In genomic region chr9:47529182-47529581, GRCm38 (mm10) we compare ENCODE assay signal across 8 mouse cellular contexts. TPM values are rescaled to one million over a fixed set of nuclear protein-coding genes. Genes with fewer than 3 reads are reported as not detected.
DNase-seq lines count a peak whose midpoint lies in the region; ATAC-seq and TF ChIP-seq lines count a peak whose summit lies in the region.

No protein-coding gene starts in this region.

- peaks cover 32% of the 10 kb centered on the region for H3K79me3 ChIP-seq in C2C12 (ENCODE audit: low read depth)

- peak overlapping the region; percentile 65 for H3K4me2 ChIP-seq in forebrain, embryonic 14.5 days (ENCODE audit: low read length)
- H3K4me2 ChIP-seq in liver, embryonic 13.5 days: peak overlapping the region; percentile 71

- H3K36me3 ChIP-seq in C2C12 (ENCODE audit: control insufficient read depth, insufficient read depth): no peaks in the 10 kb centered on the region
- H3K36me3 ChIP-seq in forebrain, embryonic 14.5 days (ENCODE audit: control insufficient read depth, insufficient read depth, low read length): no peaks in the 10 kb centered on the region
- H3K36me3 ChIP-seq in liver, embryonic 13.5 days: no peaks in the 10 kb centered on the region

- peaks cover 18% of the 10 kb centered on the region for H3K4me1 ChIP-seq in forebrain, embryonic 14.5 days (ENCODE audit: control insufficient read depth, insufficient read depth, low read length)
- H3K4me1 ChIP-seq in liver, embryonic 13.5 days (replicated peaks): peaks cover 21% of the 10 kb centered on the region

- H3K79me2 ChIP-seq in C2C12 (ENCODE audit: control insufficient read depth, insufficient read depth): peaks cover 40% of the 10 kb centered on the region

- DNase-seq in embryo, embryonic 10 days (ENCODE audit: low spot score): peak; percentile 11
- no peak for DNase-seq in embryo, embryonic 9.5 days (ENCODE audit: extremely low spot score)
- no peak for DNase-seq in forebrain, embryonic 14.5 days (ENCODE audit: low spot score)
- DNase-seq in liver, embryonic 13.5 days: no peak
- DNase-seq in ovary, postnatal 36 days (ENCODE audit: low spot score): no peak
- no peak for DNase-seq in gastrocnemius, adult 18-20 months (ENCODE audit: low spot score)

- ATAC-seq in forebrain, embryonic 14.5 days: no peak
- ATAC-seq in liver, embryonic 13.5 days (ENCODE audit: low read depth): no peak
- no peak for ATAC-seq in activated CD4-positive, CD25-positive, alpha-beta regulatory T cell, adult 4 months

- H3K27me3 ChIP-seq in C2C12 (ENCODE audit: control insufficient read depth, insufficient read depth, insufficient read length): no peaks in the 10 kb centered on the region
- no peaks in the 10 kb centered on the region for H3K27me3 ChIP-seq in forebrain, embryonic 14.5 days (replicated peaks; ENCODE audit: control insufficient read depth, insufficient read depth, low read length)
- H3K27me3 ChIP-seq in liver, embryonic 13.5 days: peaks cover 67% of the 10 kb centered on the region

- WGBS in forebrain, embryonic 14.5 days: 1% methylated on average over 11 of the region's 11 CpGs
- 7% methylated on average over 11 of the region's 11 CpGs for WGBS in liver, embryonic 13.5 days (ENCODE audit: insufficient replicate concordance)

- no peak for TF ChIP-seq CTCF in C2C12 (IDR thresholded peaks at IDR 0.05; ENCODE audit: control insufficient read depth, insufficient read depth, insufficient read length)

- H3K27ac ChIP-seq in forebrain, embryonic 14.5 days (ENCODE audit: low read depth, low read length): no peak overlapping the region; the same call in 1 of the 2 replicates
- H3K27ac ChIP-seq in liver, embryonic 13.5 days: no peak overlapping the region

- no peaks in the 10 kb centered on the region for H3K9me3 ChIP-seq in forebrain, embryonic 14.5 days (replicated peaks; ENCODE audit: control insufficient read depth, low read length)
- no peaks in the 10 kb centered on the region for H3K9me3 ChIP-seq in liver, embryonic 13.5 days (replicated peaks)

- H3ac ChIP-seq in C2C12 (ENCODE audit: control insufficient read depth, insufficient read length, low read depth): no peak overlapping the region

- peak overlapping the region; percentile 71 for H3K4me3 ChIP-seq in C2C12 (ENCODE audit: insufficient read depth, poor library complexity, severe bottlenecking)
- peak overlapping the region; percentile 76 for H3K4me3 ChIP-seq in forebrain, embryonic 14.5 days (ENCODE audit: low read depth, low read length)
- H3K4me3 ChIP-seq in liver, embryonic 13.5 days (replicated peaks): peak overlapping the region; percentile 61

- H3K9ac ChIP-seq in forebrain, embryonic 14.5 days (ENCODE audit: low read length): peak overlapping the region; percentile 78; the same call in 1 of the 2 replicates
- H3K9ac ChIP-seq in liver, embryonic 13.5 days: no peak overlapping the region

TF ChIP-seq in C2C12, 6 proteins besides CTCF, POLR2A, EP300 and RAD21:
- TF ChIP-seq CEBPB (IDR thresholded peaks at IDR 0.05; ENCODE audit: low read depth) (no peak), MYOG (IDR thresholded peaks at IDR 0.05; ENCODE audit: control insufficient read depth, extremely low read depth, insufficient read length) (no peak), MAX (IDR thresholded peaks at IDR 0.05) (no peak), MYOD1 (IDR thresholded peaks at IDR 0.05; ENCODE audit: control insufficient read depth, insufficient read length, low read depth) (no peak), USF1 (IDR thresholded peaks at IDR 0.05; ENCODE audit: low read depth) (no peak), FOSL1 (IDR thresholded peaks at IDR 0.05; ENCODE audit: insufficient read depth, low read length, poor library complexity, severe bottlenecking) (no peak)

RNA-seq across cellular contexts. Expression of gene Cadm1, which starts 0.8 kb away (rescaled TPM):
- polyA plus RNA-seq in C2C12 (2012; fragmentation: generic; extraction: Trizol): 41.8 TPM
- polyA plus RNA-seq in forebrain, embryonic 14.5 days (2014; fragmentation: Nextera tagmentation; extraction: Ambion mirVana): 206 and 247 TPM in 2 replicates
- polyA plus RNA-seq in liver, embryonic 13.5 days (2015; fragmentation: Nextera tagmentation; extraction: Ambion mirVana): 7.4 and 10.5 TPM in 2 replicates
- polyA plus RNA-seq in activated CD4-positive, CD25-positive, alpha-beta regulatory T cell, adult 4 months (2017; shearing (Covaris generic)): under 1 TPM; 0.12 to 0.36 TPM
- 1 to 10 TPM; 4.2 to 8.0 TPM for total RNA-seq in gastrocnemius, adult 18-20 months (2021)
